ENCODE assay signal across 17 mouse cellular contexts in genomic region chr3:27561921-27562320, GRCm38 (mm10).
DNase-seq lines count a peak whose midpoint lies in the region; ATAC-seq and TF ChIP-seq lines count a peak whose summit lies in the region.
"Had no signal": no experiment of that assay in that cellular context is flagged by ENCODE, and none has a peak within 500 bp of the region (broad histone marks: within the 10 kb centered on the region; RNA-seq: fewer than 3 reads in every experiment).

No protein-coding gene starts in this region.

- H3K27ac ChIP-seq in kidney, adult 2 months (ENCODE audit: insufficient read depth, low read depth, low read length) = no peak overlapping the region
- H3K27ac ChIP-seq in kidney, embryonic 14.5 days (ENCODE audit: low read depth, low read length) = no peak overlapping the region
- H3K27ac ChIP-seq in ES-E14 (ENCODE audit: insufficient read depth, low read depth, low read length, poor library complexity, severe bottlenecking) = no peak overlapping the region
- H3K27ac ChIP-seq: forebrain, embryonic 12.5 days; lung, embryonic 15.5 days; stomach, postnatal 0 days had no signal

- no peak for TF ChIP-seq POLR2A in kidney, adult 2 months (IDR thresholded peaks at IDR 0.05; ENCODE audit: low read depth, low read length)

- 93% methylated on average over 2 of the region's 2 CpGs for WGBS in kidney, adult 2 months
- WGBS in kidney, embryonic 14.5 days = 100% methylated on average over 2 of the region's 2 CpGs

- no peaks in the 10 kb centered on the region for H3K27me3 ChIP-seq in kidney, adult 2 months (replicated peaks; ENCODE audit: control insufficient read depth, insufficient read depth, low read length)
- H3K27me3 ChIP-seq in kidney, embryonic 14.5 days (ENCODE audit: control insufficient read depth, insufficient read depth, low read length) = no peaks in the 10 kb centered on the region
- H3K27me3 ChIP-seq: forebrain, embryonic 12.5 days; lung, embryonic 15.5 days had no signal

- no peak; the same call in 1 of the 2 replicates for ATAC-seq in cerebellum, adult (ENCODE audit: insufficient number of reproducible peaks, low FRiP score, low TSS enrichment)
- no peak for ATAC-seq in kidney, embryonic 14.5 days (ENCODE audit: low FRiP score, low TSS enrichment)
- ATAC-seq: hindbrain, embryonic 16.5 days had no signal

- H3K4me1 ChIP-seq in kidney, adult 2 months (ENCODE audit: control insufficient read depth, insufficient read depth, low read length) = peaks cover 25% of the 10 kb centered on the region
- H3K4me1 ChIP-seq in kidney, embryonic 14.5 days (ENCODE audit: control insufficient read depth, insufficient read depth, low read length) = peaks cover 10% of the 10 kb centered on the region
- H3K4me1 ChIP-seq in ES-E14 (ENCODE audit: control insufficient read depth in 2 of 2, insufficient read depth in 2 of 2, low read length in 2 of 2, poor library complexity in 1 of 2) = no peaks in the 10 kb centered on the region
- H3K4me1 ChIP-seq: forebrain, embryonic 12.5 days had no signal

- H3K4me3 ChIP-seq in kidney, adult 2 months (ENCODE audit: insufficient read depth, low read depth, low read length) = no peak overlapping the region
- H3K4me3 ChIP-seq in kidney, embryonic 14.5 days (ENCODE audit: low read length) = no peak overlapping the region
- no peak overlapping the region for H3K4me3 ChIP-seq in ES-E14 (ENCODE audit: insufficient read depth in 1 of 2, low read depth in 1 of 2, low read length in 2 of 2, poor library complexity in 1 of 2, severe bottlenecking in 1 of 2)
- H3K4me3 ChIP-seq: forebrain, embryonic 12.5 days; lung, embryonic 15.5 days had no signal

- no peak for TF ChIP-seq CTCF in kidney, adult 2 months (conservative IDR thresholded peaks at IDR 0.05; ENCODE audit: insufficient read depth, insufficient read length, low read depth, low read length)

- no peak overlapping the region for H3K4me2 ChIP-seq in kidney, embryonic 14.5 days (replicated peaks; ENCODE audit: low read depth, low read length)
- H3K4me2 ChIP-seq: forebrain, embryonic 12.5 days; liver, embryonic 11.5 days; lung, embryonic 15.5 days had no signal

- no peaks in the 10 kb centered on the region for H3K9me3 ChIP-seq in kidney, embryonic 14.5 days (ENCODE audit: control insufficient read depth, low read length)
- H3K9me3 ChIP-seq in ES-E14 (ENCODE audit: control insufficient read depth, insufficient read depth, low read depth, low read length) = no peaks in the 10 kb centered on the region
- H3K9me3 ChIP-seq: forebrain, embryonic 12.5 days; G1E; lung, embryonic 15.5 days had no signal

- no peak overlapping the region for H3K9ac ChIP-seq in kidney, embryonic 14.5 days (ENCODE audit: low read depth, low read length)
- no peak overlapping the region for H3K9ac ChIP-seq in ES-E14 (ENCODE audit: insufficient read depth, low read depth, low read length, poor library complexity, severe bottlenecking)
- H3K9ac ChIP-seq: forebrain, embryonic 12.5 days; lung, embryonic 15.5 days had no signal

- in situ Hi-C loops in ES-E14 (cut with MboI; ENCODE audit: low sequenced_read_pairs in 2 of 2, unreplicated experiment in 2 of 2) = no loop called here

- no peaks in the 10 kb centered on the region for H3K36me3 ChIP-seq in kidney, adult 2 months (ENCODE audit: control insufficient read depth, insufficient read depth, low read length)
- H3K36me3 ChIP-seq in kidney, embryonic 14.5 days (ENCODE audit: control insufficient read depth, insufficient read depth, low read length) = no peaks in the 10 kb centered on the region
- H3K36me3 ChIP-seq in ES-E14 (ENCODE audit: control insufficient read depth, insufficient read depth, low read length, poor library complexity, severe bottlenecking) = no peaks in the 10 kb centered on the region
- H3K36me3 ChIP-seq: forebrain, embryonic 12.5 days; G1E; lung, embryonic 15.5 days had no signal

- peak; percentile 12 to 20 for DNase-seq in cerebellum, adult 18-20 months
- DNase-seq in kidney, adult 2 months = peak; percentile 57
- DNase-seq in ES-E14 (ENCODE audit: low read depth, low spot score) = no peak
- DNase-seq in cerebellum, postnatal 25 days = peak; percentile 59 to 69
- DNase-seq in left cerebral cortex, adult 11 months (ENCODE audit: low spot score) = no peak
- DNase-seq: gastrocnemius, postnatal 10 days; heart, postnatal 14 days; midbrain, embryonic 14.5 days; thymus, postnatal 4 days had no signal

TF ChIP-seq in ES-E14, 5 proteins besides CTCF, POLR2A, EP300 and RAD21:
- TF ChIP-seq ZC3H11A (IDR thresholded peaks at IDR 0.05; ENCODE audit: borderline replicate concordance, low read depth, low read length) (no peak), MAFK (IDR thresholded peaks at IDR 0.05; ENCODE audit: insufficient read depth, low read depth, low read length) (peak; percentile 73)

Comparison
In these comparisons a context has a peak if more than half of its experiments do, and no peak if none do; other contexts are left out.
1. DNase-seq: peak in cerebellum, adult 18-20 months (2 of 2), kidney, adult 2 months (single experiment) and cerebellum, postnatal 25 days (2 of 2); none in ES-E14 (single experiment) and left cerebral cortex, adult 11 months (single experiment).